Mouse (Mus musculus) right cerebral cortex, postnatal 4 days (tissue): ENCODE measurements around the gene Olfr1058.
"Not testable (repeated sequence)": the region's sequence is repeated elsewhere in the genome, so short reads cannot be mapped to it uniquely, and the experiment has no call there.

Experiments
- DNase-seq: peaks from one replicate; pipeline ENCODE4 v3.0.0-alpha.2; 2022

Olfr1058 gene

GRCm38 (mm10) chr2:86388461-86388860, at the start of gene Olfr1058:
Gene Olfr1058, minus strand, starts transcription at chr2:86388561.
- not testable (repeated sequence) for DNase-seq

DNA sequence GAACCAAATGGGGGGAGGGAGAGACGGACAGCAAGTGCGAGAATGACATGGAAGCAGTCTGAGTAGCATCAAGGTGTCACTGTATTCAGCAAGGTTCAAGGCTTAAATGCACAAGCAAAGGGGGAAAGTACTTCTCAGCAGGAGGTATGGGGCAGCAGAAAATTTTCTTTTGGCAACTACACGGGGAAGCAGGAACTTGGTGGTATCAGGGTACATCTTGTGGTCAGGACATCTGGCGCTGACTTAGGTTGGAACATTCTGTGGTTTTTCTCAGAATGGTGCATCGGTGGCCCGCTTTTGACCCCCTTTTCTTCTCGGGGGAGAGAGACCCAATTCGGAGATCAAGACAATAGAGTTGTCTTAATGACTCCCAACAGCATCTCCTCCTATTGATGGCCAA, 40.1 kb upstream of the Olfr1058 start:
- not testable (repeated sequence) for DNase-seq

- not testable (repeated sequence) for DNase-seq
These were observed 38.3 kb upstream of the Olfr1058 start, which contains the start of gene Olfr1062 for GRCm38 (mm10) chr2:86426649-86427048. Gene Olfr1062, minus strand, starts transcription at chr2:86426749.

DNA sequence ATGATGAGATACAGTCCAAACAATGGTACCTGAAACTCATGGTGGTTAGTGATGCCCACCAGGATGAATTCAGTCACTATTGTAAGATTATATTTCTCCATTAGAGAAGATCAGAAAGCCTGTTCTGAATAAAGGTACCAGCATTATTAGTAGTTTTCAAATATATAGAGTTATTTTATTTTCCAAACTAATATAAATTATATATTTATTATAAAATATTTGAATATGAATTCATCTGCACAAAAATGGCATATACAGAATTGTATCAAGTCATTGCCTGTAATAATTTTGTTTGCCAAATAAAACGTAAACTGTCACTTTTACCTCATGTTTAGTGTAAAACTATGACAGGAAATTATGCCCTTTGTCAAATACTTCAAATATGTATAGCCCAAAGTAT, 25.6 kb upstream of the Olfr1058 start, which contains the start of gene Olfr1061:
TSS of gene Olfr1061 (minus strand) at position 101 of the 400 bp plus-strand sequence.
- DNase-seq = no peak

DNA sequence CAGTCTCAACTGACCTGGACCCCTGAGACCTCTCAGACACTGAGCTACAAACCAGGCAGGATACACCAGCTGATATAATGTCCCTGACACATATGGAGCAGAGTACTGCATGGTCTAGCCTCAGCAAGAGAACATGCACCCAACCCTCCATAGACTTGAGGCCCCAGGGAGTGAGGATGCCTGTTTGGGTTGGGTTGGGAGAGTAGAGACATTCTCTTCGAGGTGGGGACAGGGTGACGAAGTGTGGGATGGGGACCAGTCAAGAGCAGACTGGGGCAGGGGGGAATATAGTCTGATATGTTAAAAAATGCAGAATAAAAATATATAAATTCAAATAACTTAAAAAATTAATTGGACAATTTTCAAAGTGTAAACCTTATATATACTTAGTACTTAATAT, 6.8 kb upstream of the Olfr1058 start:
- DNase-seq = no peak

DNA sequence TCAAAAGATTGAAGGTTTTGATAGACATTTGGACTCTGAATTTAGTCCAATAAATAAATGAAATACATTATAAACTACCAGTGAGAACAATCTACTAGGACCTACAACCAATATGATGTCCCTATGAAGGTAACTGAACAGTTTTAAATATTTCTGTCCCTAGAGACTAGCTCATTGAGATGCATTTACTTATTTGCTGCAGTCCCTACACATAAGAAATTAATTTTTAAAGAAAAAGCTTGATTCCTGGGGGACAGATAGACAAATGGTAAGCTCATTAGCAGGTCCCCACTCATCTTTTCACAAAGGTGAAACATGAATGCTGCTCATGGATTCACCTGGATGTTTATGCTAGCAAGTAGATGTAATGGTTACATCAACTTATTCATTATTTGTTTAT, 10.1 kb downstream of the Olfr1058 start, which contains the start of gene Olfr1057:
TSS of gene Olfr1057 (minus strand) at position 101 of the 400 bp plus-strand sequence.
- DNase-seq = no peak

DNA sequence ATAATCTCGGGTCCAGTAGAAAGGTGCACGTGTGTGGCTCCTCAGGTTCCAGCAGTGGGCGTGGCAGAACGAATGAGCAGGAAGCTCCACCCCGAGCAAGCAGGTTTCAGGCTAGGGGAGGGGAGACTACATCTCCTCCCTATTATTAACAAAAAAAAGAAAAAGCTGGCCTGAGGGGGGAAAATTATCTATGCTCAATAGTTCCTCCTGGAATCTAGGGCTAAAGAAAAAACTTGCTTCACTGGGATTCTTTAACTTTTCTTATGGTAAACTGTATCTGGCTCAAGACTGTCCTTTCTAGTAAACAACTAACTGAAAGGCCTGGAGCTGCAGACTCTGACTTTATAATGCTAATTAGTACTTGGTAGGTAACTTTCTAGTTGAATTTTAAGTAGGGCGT, 22.0 kb downstream of the Olfr1058 start:
- DNase-seq = not testable (repeated sequence)

- DNase-seq = no peak
These were observed 26.0 kb downstream of the Olfr1058 start, which contains the start of gene Olfr1056 for GRCm38 (mm10) chr2:86362369-86362768. Gene Olfr1056, minus strand, starts transcription at chr2:86362469.

DNA sequence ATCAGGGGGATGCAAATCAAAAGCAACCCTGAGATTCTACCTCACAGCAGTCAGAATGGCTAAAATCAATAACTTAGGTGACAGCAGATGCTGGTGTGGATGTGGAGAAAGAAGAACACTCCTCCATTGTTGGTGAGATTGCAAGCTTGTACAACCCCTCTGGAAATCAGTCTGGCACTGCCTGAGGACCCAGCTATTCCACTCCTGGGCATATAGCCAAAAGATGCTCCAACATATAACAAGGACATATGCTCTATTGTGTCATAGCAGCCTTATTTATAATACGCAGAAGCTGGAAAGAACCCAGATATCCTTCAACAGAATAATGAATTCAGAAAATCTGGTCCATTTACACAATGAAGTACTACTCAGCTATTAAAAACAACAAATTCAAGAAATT, 36.6 kb downstream of the Olfr1058 start:
- not testable (repeated sequence) for DNase-seq

DNA sequence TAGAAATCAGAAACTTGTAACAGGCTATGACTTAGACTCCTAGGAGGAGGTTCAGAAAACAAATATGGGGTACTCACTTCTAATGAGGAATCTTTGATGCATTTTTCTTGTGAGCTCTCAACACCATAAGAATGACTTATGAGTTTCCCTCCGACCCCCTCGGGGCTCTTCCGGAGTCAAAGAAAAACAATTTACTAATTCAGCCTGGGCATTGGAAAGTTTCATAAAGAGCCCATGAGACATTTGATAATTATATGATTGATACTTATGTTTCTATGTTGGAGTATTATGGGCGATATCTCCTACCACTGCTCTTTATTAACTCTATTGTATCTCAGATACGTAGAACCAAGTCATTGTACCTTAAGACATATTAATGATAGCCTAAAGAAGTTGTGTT, 38.2 kb downstream of the Olfr1058 start, which contains the start of gene Olfr1055:
TSS of gene Olfr1055 (minus strand) at position 101 of the 400 bp plus-strand sequence.
- no peak for DNase-seq

- no peak for DNase-seq
These were observed 53.0 kb downstream of the Olfr1058 start, which contains the start of gene Olfr1054 for GRCm38 (mm10) chr2:86335333-86335732. Gene Olfr1054, minus strand, starts transcription at chr2:86335433.
